Mouse (Mus musculus) liver, embryonic 14.5 days (tissue): ENCODE data around the gene Spryd3. TPM values are rescaled to one million over a fixed set of nuclear protein-coding genes. Genes with fewer than 3 reads are reported as not detected.

Experiments
- ATAC-seq: fragments of 200-750 bp; cut with Nextera tagmentation; 2 replicates; pipeline ENCODE4 v1.8.0; 2017; ENCODE audit warnings: moderate number of reproducible peaks, mild to moderate bottlenecking, moderate library complexity; ENCODE audit not compliant: insufficient read depth
- DNase-seq, 3 experiments: peaks; one replicate each; pipeline ENCODE4 v3.0.0-alpha.2; 2012 to 2013; ENCODE audit warnings: low read depth in 3 of 3, low spot score in 3 of 3
- H3K27ac ChIP-seq: fragments of 300-500 bp; sonication (generic); 2 replicates; pipeline ENCODE4 v1.5.1; 2014; ENCODE audit warnings: moderate library complexity, mild to moderate bottlenecking, control low read depth, inconsistent platforms
- H3K27me3 ChIP-seq: fragments of 300-500 bp; sonication (generic); 2 replicates; pipeline ENCODE4 v1.6.1; 2014; ENCODE audit warnings: mild to moderate bottlenecking, low read length, moderate library complexity; ENCODE audit not compliant: control insufficient read depth, insufficient read depth
- H3K36me3 ChIP-seq: fragments of 300-500 bp; sonication (generic); replicated peaks from 2 replicates; pipeline ENCODE4 v1.6.1; 2014; ENCODE audit warnings: low read depth; ENCODE audit not compliant: control insufficient read depth, insufficient read depth
- H3K4me1 ChIP-seq, 2 experiments: fragments of 200-500 bp in 1 of 2; fragments of 300-500 bp in 1 of 2; sonication (generic) in 1 of 2; replicated peaks; 2 replicates each; pipeline ENCODE4 v1.6.1; 2012 to 2014; ENCODE audit warnings: antibody characterized with exemption in 1 of 2, inconsistent platforms in 1 of 2, low read length in 1 of 2; ENCODE audit not compliant: control insufficient read depth in 2 of 2, insufficient read depth in 2 of 2
- H3K4me2 ChIP-seq: fragments of 300-500 bp; sonication (generic); 2 replicates; pipeline ENCODE4 v1.6.1; 2014; ENCODE audit warnings: low read depth, mild to moderate bottlenecking, control low read depth, moderate library complexity
- H3K4me3 ChIP-seq, 2 experiments: fragments of 200-500 bp in 1 of 2; fragments of 300-500 bp in 1 of 2; sonication (generic) in 1 of 2; 2 replicates each; pipeline ENCODE4 v1.5.1; 2012 to 2014; ENCODE audit warnings: low read depth in 2 of 2, low read length in 2 of 2, mild to moderate bottlenecking in 2 of 2, control low read depth in 1 of 2, inconsistent platforms in 1 of 2, moderate library complexity in 1 of 2; ENCODE audit not compliant: insufficient read depth in 1 of 2
- H3K9ac ChIP-seq: fragments of 300-500 bp; sonication (generic); replicated peaks from 2 replicates; pipeline ENCODE4 v1.6.1; 2014; ENCODE audit warnings: mild to moderate bottlenecking, control low read depth, moderate library complexity
- H3K9me3 ChIP-seq: fragments of 300-500 bp; sonication (generic); 2 replicates; pipeline ENCODE4 v1.6.1; 2016; ENCODE audit warnings: low read length, mixed read lengths; ENCODE audit not compliant: control insufficient read depth
- CTCF ChIP-seq: IDR thresholded peaks from 2 replicates; pipeline ENCODE4 v1.5.1; 2016; ENCODE audit warnings: antibody characterized with exemption, low read depth, control low read depth
- EP300 ChIP-seq: IDR thresholded peaks from 2 replicates; pipeline ENCODE4 v1.6.1; 2016; ENCODE audit warnings: antibody characterized with exemption, low read depth
- WGBS: fragments of 180-500 bp; shearing (Covaris S2); extraction: QIAGEN DNeasy Blood & Tissue Kit; methylation state at CpG from one replicate; pipeline ENCODE4 v1.1.7; 2014; ENCODE audit not compliant: insufficient replicate concordance; 5-methylcytosine and 5-hydroxymethylcytosine counted together
- polyA plus RNA-seq, 2 experiments: library from polyadenylated mRNA; depleted of rRNA in 1 of 2; stranded (reverse) in 1 of 2; unstranded in 1 of 2; fragments of >200 nt; fragmentation: Nextera tagmentation in 1 of 2; extraction: Ambion mirVana in 1 of 2; gene quantifications; 2 replicates each; pipeline versions ENCODE4 v1.2.1 to v1.2.3; 2012 to 2014

Spryd3 gene
- polyA plus RNA-seq, 2 experiments, result 8.8 to 12.5 TPM

GRCm38 (mm10) chr15:102079221-102079620 lies 56.8 kb downstream of the Spryd3 start:
- Histone ChIP-seq H3K36me3 (peaks cover 32% of the 10 kb centered on the region), H3K4me1 (peaks cover 4 to 17% of the 10 kb centered on the region in 2 experiments), H3K27me3 (no peaks in the 10 kb centered on the region), H3K9me3 (no peaks in the 10 kb centered on the region), H3K9ac (no peak overlapping the region), H3K4me3 (no peak overlapping the region), H3K4me2 (no peak overlapping the region), H3K27ac (no peak overlapping the region)
- DNase-seq, result no peak
- no peak for ATAC-seq
- TF ChIP-seq EP300 (no peak), CTCF (no peak)
- WGBS, result 59% methylated on average over 4 of the region's 4 CpGs

GRCm38 (mm10) chr15:102077111-102077677 lies 58.8 kb downstream of the Spryd3 start:
- Histone ChIP-seq H3K9me3 (no peaks in the 10 kb centered on the region), H3K36me3 (peaks cover 12% of the 10 kb centered on the region), H3K4me3 (no peak overlapping the region), H3K4me1 (peaks cover 7 to 20% of the 10 kb centered on the region in 2 experiments), H3K27ac (no peak overlapping the region), H3K27me3 (no peaks in the 10 kb centered on the region), H3K9ac (no peak overlapping the region), H3K4me2 (peak overlapping the region; percentile 98)
- WGBS, result 50% methylated on average over 2 of the region's 2 CpGs
- TF ChIP-seq CTCF (no peak), EP300 (no peak)
- ATAC-seq, result no peak
- no peak for DNase-seq

- no peak for TF ChIP-seq EP300
- TF ChIP-seq CTCF, result no peak
- peak overlapping the region; percentile 77 for H3K27ac ChIP-seq
- H3K36me3 ChIP-seq, result peaks cover 4% of the 10 kb centered on the region; the same call in 1 of the 2 replicates
- peaks cover 7 to 32% of the 10 kb centered on the region in 2 experiments for H3K4me1 ChIP-seq
- DNase-seq (no peak), ATAC-seq (no peak)
- H3K27me3 ChIP-seq, result no peaks in the 10 kb centered on the region
- H3K4me2 ChIP-seq, result peak overlapping the region; percentile 98
- H3K4me3 ChIP-seq, result peak overlapping the region; percentile 73 to 99
- H3K9me3 ChIP-seq, result no peaks in the 10 kb centered on the region
- 2% methylated on average over 11 of the region's 11 CpGs for WGBS
- peak overlapping the region; percentile 97 for H3K9ac ChIP-seq
Observed at GRCm38 (mm10) chr15:102074876-102075585, 61.0 kb downstream of the Spryd3 start.

- H3K4me1 ChIP-seq, result peaks cover 7 to 32% of the 10 kb centered on the region in 2 experiments
- H3K27ac ChIP-seq, result peak overlapping the region; percentile 77
Observed at GRCm38 (mm10) chr15:102074070-102074731, 61.8 kb downstream of the Spryd3 start.

More at GRCm38 (mm10) chr15:102074070-102074731, 61.8 kb downstream of the Spryd3 start:
- ATAC-seq (peak; percentile 24), DNase-seq (peak; percentile 23 to 29 (median 24))
- no peak for TF ChIP-seq EP300
- H3K27me3 ChIP-seq, result no peaks in the 10 kb centered on the region
- WGBS, result under 1% methylated on average over 57 of the region's 57 CpGs
- no peaks in the 10 kb centered on the region for H3K9me3 ChIP-seq
- peak overlapping the region; percentile 73 to 99 for H3K4me3 ChIP-seq
- H3K4me2 ChIP-seq, result peak overlapping the region; percentile 98
- H3K36me3 ChIP-seq, result peaks cover 2% of the 10 kb centered on the region; the same call in 1 of the 2 replicates
- H3K9ac ChIP-seq, result peak overlapping the region; percentile 97
